Mouse (Mus musculus): Measurements from ENCODE around the gene Pdia5.

- TF ChIP-seq CTCF (conservative IDR thresholded peaks at IDR 0.05; ENCODE audit: low read length) (no peak), NANOG (IDR thresholded peaks at IDR 0.05; ENCODE audit: borderline replicate concordance, low read length) (no peak)
Measured at GRCm38 (mm10) chr16:35508581-35508980, 17.9 kb upstream of the Pdia5 start.

Measured in E14TG2a.4 (cell line).